Mouse (Mus musculus) ES-Bruce4 (cell line): ENCODE measurements around the gene Cdh23.

Experiments used
- CTCF ChIP-seq: IDR thresholded peaks from one replicate; pipeline ENCODE4 v1.8.1; 2011; ENCODE audit warnings: low read depth, low read length
- EP300 ChIP-seq: IDR thresholded peaks from 2 replicates; pipeline ENCODE4 v1.6.1; 2011; ENCODE audit warnings: low read depth, low read length; ENCODE audit not compliant: insufficient read depth
- POLR2A ChIP-seq: IDR thresholded peaks from one replicate; pipeline ENCODE4 v1.8.1; 2011; ENCODE audit warnings: low read length; ENCODE audit not compliant: insufficient read depth

- no peak for TF ChIP-seq EP300
- TF ChIP-seq POLR2A, result no peak
- no peak for TF ChIP-seq CTCF
These were observed 168.3 kb downstream of the Cdh23 start for GRCm38 (mm10) chr10:60527949-60528348.
